Mouse (Mus musculus): ENCODE data around the gene Itfg2. TPM values are rescaled to one million over a fixed set of nuclear protein-coding genes. Genes with fewer than 3 reads are reported as not detected.

Gene Itfg2
- total and polyA plus RNA-seq, 3 experiments, result 8.0 to 45.1 (median 17.9) TPM

DNA sequence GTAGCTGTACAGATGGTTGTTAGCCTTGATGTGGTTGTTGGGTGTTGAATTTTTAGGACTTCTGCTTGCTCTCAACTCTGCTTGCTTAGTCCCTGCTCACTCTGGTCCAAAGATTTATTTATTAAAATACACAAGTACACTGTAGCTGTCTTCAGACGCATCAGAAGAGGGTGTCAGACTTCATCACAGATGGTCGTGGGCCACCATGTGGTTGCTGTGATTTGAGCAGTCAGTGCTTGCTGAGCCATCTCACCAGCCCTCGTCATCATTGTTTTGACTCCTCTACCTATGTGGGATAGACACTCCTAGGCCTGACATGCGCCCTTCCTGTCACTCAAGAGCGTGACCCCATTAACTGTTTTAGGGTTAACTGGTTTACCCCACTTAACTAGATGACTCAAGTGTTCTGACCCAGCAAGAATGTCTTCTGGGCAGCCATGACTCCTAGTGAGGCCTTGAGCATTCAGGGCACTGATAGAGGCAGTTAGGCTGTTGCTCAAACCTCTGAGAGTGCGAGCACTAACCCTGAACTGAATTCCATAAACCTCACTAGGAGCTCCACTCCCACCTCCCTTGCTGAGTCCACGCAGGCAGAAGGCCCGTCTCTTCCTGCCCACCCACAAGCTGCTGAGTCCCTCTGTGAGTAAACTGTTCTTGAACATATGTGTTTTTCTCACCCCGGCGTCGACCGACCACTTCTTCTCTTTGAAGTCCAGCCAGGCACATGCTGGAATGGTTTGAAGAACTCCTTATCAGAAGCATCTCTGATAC, 31.3 kb upstream of the Itfg2 start:
- Histone ChIP-seq H3K9ac (ENCODE audit: insufficient read depth, low read depth) (no peak overlapping the region), H3K79me2 (replicated peaks; ENCODE audit: control insufficient read depth, extremely low read depth, insufficient read depth, poor library complexity, severe bottlenecking) (no peaks in the 10 kb centered on the region), H3K4me1 (ENCODE audit: control insufficient read depth in 1 of 2, insufficient read depth in 2 of 2) (peaks cover 0 to 17% of the 10 kb centered on the region in 2 experiments; a peak in 2 of 4 replicates), H3K27me3 (replicated peaks) (no peaks in the 10 kb centered on the region), H3K9me3 (replicated peaks; ENCODE audit: low read length) (no peaks in the 10 kb centered on the region), H3K27ac (ENCODE audit: insufficient read depth, low read depth) (no peak overlapping the region), H3K36me3 (replicated peaks in 1 of 2; ENCODE audit: control insufficient read depth in 1 of 2, insufficient read depth in 1 of 2, low read length in 1 of 2) (no peaks in the 10 kb centered on the region), H3K4me3 (replicated peaks in 1 of 3; ENCODE audit: low read depth in 2 of 3, low read length in 2 of 3, poor library complexity in 1 of 3) (no peak overlapping the region), H3K4me2 (ENCODE audit: insufficient read depth, low read depth, poor library complexity, severe bottlenecking) (no peak overlapping the region)
- in situ Hi-C loops (cut with MboI; ENCODE audit: low pct_ligation_motif_present, low pct_unique_long_range_greater_than_20kb, low sequenced_read_pairs) (no loop called here), dilution Hi-C loops (cut with MboI; ENCODE audit: extremely low pct_ligation_motif_present, extremely low pct_unique_long_range_greater_than_20kb, low sequenced_read_pairs) (no loop called here)
- DNase-seq (ENCODE audit: extremely low read depth), result no peak
- TF ChIP-seq UBTF (IDR thresholded peaks at IDR 0.05; ENCODE audit: low read depth, low read length), result no peak
- TF ChIP-seq RCOR1 (conservative IDR thresholded peaks at IDR 0.05; ENCODE audit: low read depth, low read length), result no peak
- no peak for TF ChIP-seq USF1 (IDR thresholded peaks at IDR 0.05; ENCODE audit: low read depth, low read length)
- TF ChIP-seq ZKSCAN1 (IDR thresholded peaks at IDR 0.05; ENCODE audit: borderline replicate concordance, low read depth, low read length), result no peak
- TF ChIP-seq TCF12 (IDR thresholded peaks at IDR 0.05; ENCODE audit: low read depth, low read length), result no peak
- no peak for TF ChIP-seq MXI1 (IDR thresholded peaks at IDR 0.05; ENCODE audit: low read depth, low read length)
- TF ChIP-seq POLR2A (IDR thresholded peaks at IDR 0.05; ENCODE audit: low read depth, low read length), result no peak
- TF ChIP-seq CTCF (conservative IDR thresholded peaks at IDR 0.05 in 1 of 2, IDR thresholded peaks at IDR 0.05 in 1 of 2; ENCODE audit: low read depth in 2 of 2, low read length in 2 of 2), result no peak
- no peak for TF ChIP-seq NELFE (IDR thresholded peaks at IDR 0.05; ENCODE audit: low read depth, low read length)
- no peak for TF ChIP-seq HCFC1 (IDR thresholded peaks at IDR 0.05; ENCODE audit: low read depth, low read length)
- no peak for TF ChIP-seq GABPA (IDR thresholded peaks at IDR 0.05; ENCODE audit: insufficient replicate concordance, low read depth, low read length)
- no peak for TF ChIP-seq BHLHE40 (IDR thresholded peaks at IDR 0.05; ENCODE audit: low read depth, low read length)
- TF ChIP-seq SIN3A (IDR thresholded peaks at IDR 0.05; ENCODE audit: low read length), result no peak
- no peak for TF ChIP-seq NRF1 (IDR thresholded peaks at IDR 0.05; ENCODE audit: low read depth, low read length)
- no peak for TF ChIP-seq ZMIZ1 (IDR thresholded peaks at IDR 0.05; ENCODE audit: low read depth, low read length)
- TF ChIP-seq MYC (IDR thresholded peaks at IDR 0.05; ENCODE audit: low read depth, low read length), result no peak
- TF ChIP-seq ZC3H11A (IDR thresholded peaks at IDR 0.05; ENCODE audit: low read depth, low read length), result no peak

DNA sequence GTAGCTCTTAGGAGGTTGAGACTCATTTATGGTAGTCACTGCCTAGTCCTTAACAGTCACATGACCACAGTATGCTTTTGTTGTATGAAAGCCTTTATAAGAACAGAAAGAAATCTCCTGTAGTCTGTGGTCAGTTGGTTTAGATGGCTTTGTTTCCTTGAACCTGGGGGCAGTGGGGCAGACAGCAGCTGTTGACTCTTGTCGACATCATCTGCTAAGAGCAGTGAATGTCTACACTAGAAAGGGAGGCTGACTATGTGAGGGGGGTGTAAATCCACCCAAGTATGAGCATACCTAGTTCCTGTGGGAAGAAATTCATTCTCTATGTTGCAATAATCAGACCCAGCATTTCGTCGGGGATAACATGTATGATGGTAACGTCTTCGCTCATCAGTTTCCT, 22.3 kb upstream of the Itfg2 start:
- DNase-seq (ENCODE audit: extremely low read depth), result no peak
- Histone ChIP-seq H3K9ac (ENCODE audit: insufficient read depth, low read depth) (no peak overlapping the region), H3K4me3 (replicated peaks in 1 of 3; ENCODE audit: low read depth in 2 of 3, low read length in 2 of 3, poor library complexity in 1 of 3) (no peak overlapping the region), H3K4me2 (ENCODE audit: insufficient read depth, low read depth, poor library complexity, severe bottlenecking) (no peak overlapping the region), H3K27me3 (replicated peaks) (no peaks in the 10 kb centered on the region), H3K4me1 (ENCODE audit: control insufficient read depth in 1 of 2, insufficient read depth in 2 of 2) (peaks cover 3 to 4% of the 10 kb centered on the region in 2 experiments; a peak in 2 of 4 replicates), H3K79me2 (replicated peaks; ENCODE audit: control insufficient read depth, extremely low read depth, insufficient read depth, poor library complexity, severe bottlenecking) (no peaks in the 10 kb centered on the region), H3K36me3 (replicated peaks in 1 of 2; ENCODE audit: control insufficient read depth in 1 of 2, insufficient read depth in 1 of 2, low read length in 1 of 2) (peaks cover 0 to 5% of the 10 kb centered on the region in 2 experiments), H3K27ac (ENCODE audit: insufficient read depth, low read depth) (no peak overlapping the region), H3K9me3 (replicated peaks; ENCODE audit: low read length) (no peaks in the 10 kb centered on the region)
- in situ Hi-C loops (cut with MboI; ENCODE audit: low pct_ligation_motif_present, low pct_unique_long_range_greater_than_20kb, low sequenced_read_pairs), result no loop called here
- TF ChIP-seq BHLHE40 (IDR thresholded peaks at IDR 0.05; ENCODE audit: low read depth, low read length), result no peak
- no peak for TF ChIP-seq GABPA (IDR thresholded peaks at IDR 0.05; ENCODE audit: insufficient replicate concordance, low read depth, low read length)
- no peak for TF ChIP-seq NELFE (IDR thresholded peaks at IDR 0.05; ENCODE audit: low read depth, low read length)
- no peak for TF ChIP-seq CTCF (conservative IDR thresholded peaks at IDR 0.05 in 1 of 2, IDR thresholded peaks at IDR 0.05 in 1 of 2; ENCODE audit: low read depth in 2 of 2, low read length in 2 of 2)
- no peak for TF ChIP-seq MAZ (IDR thresholded peaks at IDR 0.05; ENCODE audit: low read depth, low read length)
- no peak for TF ChIP-seq RCOR1 (conservative IDR thresholded peaks at IDR 0.05; ENCODE audit: low read depth, low read length)
- TF ChIP-seq MAFK (IDR thresholded peaks at IDR 0.05; ENCODE audit: insufficient replicate concordance, low read length), result no peak
- TF ChIP-seq USF1 (IDR thresholded peaks at IDR 0.05; ENCODE audit: low read depth, low read length), result no peak
- no peak for TF ChIP-seq MEF2A (IDR thresholded peaks at IDR 0.05; ENCODE audit: borderline replicate concordance, low read depth, low read length)
- no peak for TF ChIP-seq MYC (IDR thresholded peaks at IDR 0.05; ENCODE audit: low read depth, low read length)
- TF ChIP-seq USF2 (conservative IDR thresholded peaks at IDR 0.05; ENCODE audit: low read depth, low read length), result no peak
- no peak for TF ChIP-seq ZKSCAN1 (IDR thresholded peaks at IDR 0.05; ENCODE audit: borderline replicate concordance, low read depth, low read length)
- no peak for TF ChIP-seq ETS1 (conservative IDR thresholded peaks at IDR 0.05; ENCODE audit: low read depth, low read length)
- dilution Hi-C loops (cut with MboI; ENCODE audit: extremely low pct_ligation_motif_present, extremely low pct_unique_long_range_greater_than_20kb, low sequenced_read_pairs), result no loop called here
